Mouse (Mus musculus): ENCODE measurements around the gene 1700025G04Rik.

DNA sequence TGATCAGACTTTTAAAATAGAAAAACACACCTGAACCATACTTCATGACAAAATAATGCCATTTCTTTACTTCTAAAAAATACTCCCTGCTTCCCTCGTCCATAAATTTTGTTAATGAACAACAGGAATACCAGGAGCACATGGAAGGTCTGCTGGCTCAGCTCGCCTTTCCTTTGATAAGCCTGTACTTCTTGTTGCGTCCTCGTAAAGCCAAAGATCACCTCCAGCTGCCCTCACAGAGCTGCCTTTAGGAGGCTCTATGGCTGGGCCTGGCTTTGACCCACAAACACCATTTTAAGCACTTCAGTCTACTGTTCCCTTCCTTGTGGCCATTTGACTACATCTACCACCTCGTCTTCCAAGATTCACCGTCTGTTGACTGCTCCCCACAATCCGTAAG is 101.2 kb downstream of the 1700025G04Rik start:
- TF ChIP-seq CTCF (IDR thresholded peaks at IDR 0.05; ENCODE audit: insufficient read depth, low read length) = no peak
- no peak for TF ChIP-seq POLR2A (IDR thresholded peaks at IDR 0.05; ENCODE audit: borderline replicate concordance, extremely low read depth, low read depth, low read length)
